Comparison of ENCODE assay signal across 8 mouse cellular contexts in genomic region chr3:129535444-129535843, GRCm38 (mm10). TPM values are rescaled to one million over a fixed set of nuclear protein-coding genes. Genes with fewer than 3 reads are reported as not detected.
A peak's percentile ranks its signal among the peaks of the same experiment; 100 is the strongest.
DNase-seq lines count a peak whose midpoint lies in the region; ATAC-seq lines count a peak whose summit lies in the region.

No protein-coding gene starts in this region.

- H3K4me1 ChIP-seq in kidney, embryonic 16.5 days (ENCODE audit: insufficient read depth, low read length), result peaks cover 56% of the 10 kb centered on the region
- H3K4me1 ChIP-seq in embryonic facial prominence, embryonic 11.5 days (ENCODE audit: control insufficient read depth, insufficient read depth, low read length), result peaks cover 6% of the 10 kb centered on the region
- peaks cover 19% of the 10 kb centered on the region for H3K4me1 ChIP-seq in intestine, embryonic 16.5 days (ENCODE audit: control insufficient read depth, insufficient read depth, low read length)

- H3K36me3 ChIP-seq in kidney, embryonic 16.5 days (ENCODE audit: insufficient read depth, low read length), result no peaks in the 10 kb centered on the region
- no peaks in the 10 kb centered on the region for H3K36me3 ChIP-seq in embryonic facial prominence, embryonic 11.5 days (replicated peaks; ENCODE audit: control insufficient read depth, insufficient read depth, low read depth, low read length)
- no peaks in the 10 kb centered on the region for H3K36me3 ChIP-seq in intestine, embryonic 16.5 days (ENCODE audit: control insufficient read depth, insufficient read depth, low read length)

- H3K9me3 ChIP-seq in kidney, embryonic 16.5 days (ENCODE audit: low read length), result no peaks in the 10 kb centered on the region; the same call in 1 of the 2 replicates
- no peaks in the 10 kb centered on the region for H3K9me3 ChIP-seq in embryonic facial prominence, embryonic 11.5 days (replicated peaks; ENCODE audit: control insufficient read depth, low read length)
- H3K9me3 ChIP-seq in intestine, embryonic 16.5 days (ENCODE audit: control insufficient read depth, low read length), result no peaks in the 10 kb centered on the region

- H3K4me3 ChIP-seq in kidney, embryonic 16.5 days (ENCODE audit: low read length), result peak overlapping the region; percentile 85
- H3K4me3 ChIP-seq in embryonic facial prominence, embryonic 11.5 days (ENCODE audit: low read depth, low read length), result peak overlapping the region; percentile 81
- peak overlapping the region; percentile 85 for H3K4me3 ChIP-seq in intestine, embryonic 16.5 days (ENCODE audit: low read length)

- H3K27ac ChIP-seq in kidney, embryonic 16.5 days (ENCODE audit: low read length), result peak overlapping the region; percentile 93
- H3K27ac ChIP-seq in embryonic facial prominence, embryonic 11.5 days (replicated peaks; ENCODE audit: low read depth, low read length), result peak overlapping the region; percentile 70
- H3K27ac ChIP-seq in intestine, embryonic 16.5 days (ENCODE audit: low read length), result peak overlapping the region; percentile 99

- 14% methylated on average over 6 of the region's 6 CpGs for WGBS in kidney, embryonic 16.5 days
- 22% methylated on average over 6 of the region's 6 CpGs for WGBS in embryonic facial prominence, embryonic 11.5 days
- 7% methylated on average over 6 of the region's 6 CpGs for WGBS in intestine, embryonic 16.5 days

- H3K9ac ChIP-seq in kidney, embryonic 16.5 days (replicated peaks; ENCODE audit: low read length), result peak overlapping the region; percentile 98
- 0 out of 2 replicates have a peak overlapping the region, but pooled peaks have one; percentile 23 for H3K9ac ChIP-seq in embryonic facial prominence, embryonic 11.5 days (replicated peaks; ENCODE audit: low read length)
- H3K9ac ChIP-seq in intestine, embryonic 16.5 days (ENCODE audit: low read depth, low read length), result peak overlapping the region; percentile 73

- no peak for ATAC-seq in kidney, embryonic 16.5 days (ENCODE audit: low FRiP score, low TSS enrichment)
- no peak for ATAC-seq in embryonic facial prominence, embryonic 11.5 days (replicated peaks; ENCODE audit: insufficient number of reproducible peaks, low FRiP score, low TSS enrichment, low read depth)
- peak; percentile 18; the same call in 1 of the 2 replicates for ATAC-seq in intestine, embryonic 16.5 days

- H3K4me2 ChIP-seq in kidney, embryonic 16.5 days (replicated peaks; ENCODE audit: low read depth, low read length), result peak overlapping the region; percentile 75
- peak overlapping the region; percentile 38; the same call in 1 of the 2 replicates for H3K4me2 ChIP-seq in embryonic facial prominence, embryonic 11.5 days (ENCODE audit: low read depth, low read length)
- peak overlapping the region; percentile 80 for H3K4me2 ChIP-seq in intestine, embryonic 16.5 days (ENCODE audit: low read depth, low read length)

- H3K27me3 ChIP-seq in kidney, embryonic 16.5 days (ENCODE audit: insufficient read depth, low read length), result no peaks in the 10 kb centered on the region
- H3K27me3 ChIP-seq in embryonic facial prominence, embryonic 11.5 days (ENCODE audit: control insufficient read depth, insufficient read depth, low read length), result no peaks in the 10 kb centered on the region
- no peaks in the 10 kb centered on the region for H3K27me3 ChIP-seq in intestine, embryonic 16.5 days (replicated peaks; ENCODE audit: control insufficient read depth, insufficient read depth, low read length)

- no peak for DNase-seq in kidney, postnatal 36 days
- no peak for DNase-seq in embryonic facial prominence, embryonic 11.5 days (ENCODE audit: low spot score)
- peak; percentile 22 for DNase-seq in neural tube, embryonic 10.5 days (ENCODE audit: extremely low spot score, low spot score)
- DNase-seq in adrenal gland, adult 2 months, result no peak
- no peak for DNase-seq in right cerebral cortex, postnatal 10 days (ENCODE audit: low spot score in 2 of 2)
- DNase-seq in gastrocnemius, postnatal 10 days, result no peak

RNA-seq across cellular contexts. Expression of gene Elovl6, which starts 3.3 kb away (rescaled TPM):
- polyA plus RNA-seq in kidney, embryonic 16.5 days (2015; fragmentation: Nextera tagmentation; extraction: Ambion mirVana), result 40.5 and 54.9 TPM in 2 replicates
- polyA plus RNA-seq in embryonic facial prominence, embryonic 11.5 days (2014; fragmentation: Nextera tagmentation; extraction: Ambion mirVana), result 46.2 and 48.7 TPM in 2 replicates
- 51.4 and 51.7 TPM in 2 replicates for polyA plus RNA-seq in intestine, embryonic 16.5 days (2015; fragmentation: Nextera tagmentation; extraction: Ambion mirVana)
- total RNA-seq in adrenal gland, adult 2 months (2021), result 10 to 100 TPM; 59.0 to 96.0 TPM
- 111 and 121 TPM in 2 replicates for polyA plus RNA-seq in adrenal gland, adult 2 months (2012; rRNA removed)
- 1 to 10 TPM; 7.2 to 7.6 TPM for total RNA-seq in gastrocnemius, postnatal 10 days (2021)

Comparison
In these comparisons a context has a peak if more than half of its experiments do, and no peak if none do; other contexts are left out.
1. H3K9ac ChIP-seq: peak in every context shown above with its lines; median percentile 98 in kidney, embryonic 16.5 days; 73 in intestine, embryonic 16.5 days; 23 in embryonic facial prominence, embryonic 11.5 days.